ENCODE assay signal across 14 mouse cellular contexts in the genomic region with DNA sequence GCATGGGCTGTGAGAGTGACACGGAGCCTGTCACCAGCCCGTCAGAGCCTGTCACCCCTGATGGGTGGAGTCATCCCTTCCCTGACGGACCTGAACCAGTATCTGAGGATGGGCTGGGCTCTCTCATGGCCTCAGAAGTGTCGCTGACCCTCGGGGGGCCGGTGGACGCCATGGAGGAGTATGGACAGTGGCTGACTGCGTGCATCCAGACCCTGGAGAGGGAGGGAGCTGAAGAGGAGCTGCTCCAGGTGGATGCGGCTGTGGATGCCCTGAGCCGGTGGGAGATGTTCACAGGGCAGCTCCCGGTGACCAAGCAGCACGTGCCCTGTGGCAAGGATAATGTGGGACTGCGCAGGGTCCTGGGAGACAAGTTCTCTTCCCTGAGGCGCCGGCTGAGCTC.
"Had no signal": no experiment of that assay in that cellular context is flagged by ENCODE, and none has a peak within 500 bp of the region (broad histone marks: within the 10 kb centered on the region; RNA-seq: fewer than 3 reads in every experiment).

No protein-coding gene starts in this region.

- H3K36me3 ChIP-seq: stomach, embryonic 15.5 days had no signal

- H3K4me3 ChIP-seq: neural tube, embryonic 13.5 days; neural tube, embryonic 15.5 days; stomach, embryonic 15.5 days had no signal

- H3K9me3 ChIP-seq: neural tube, embryonic 13.5 days; neural tube, embryonic 15.5 days; stomach, embryonic 15.5 days had no signal

- H3K9ac ChIP-seq: neural tube, embryonic 13.5 days; neural tube, embryonic 15.5 days; stomach, embryonic 15.5 days had no signal

- H3K27me3 ChIP-seq: neural tube, embryonic 13.5 days; neural tube, embryonic 15.5 days; stomach, embryonic 15.5 days had no signal

- DNase-seq: right cerebral cortex, adult 18-20 months; right cerebral cortex, postnatal 14 days; right cerebral cortex, postnatal 25 days; right cerebral cortex, postnatal 4 days; spleen, adult 18-20 months; thymus, adult 18-20 months; thymus, adult 2 months; thymus, postnatal 14 days; thymus, postnatal 25 days; thymus, postnatal 36 days had no signal

- H3K27ac ChIP-seq: neural tube, embryonic 13.5 days; neural tube, embryonic 15.5 days; stomach, embryonic 15.5 days; stomach, postnatal 0 days had no signal
